Mouse (Mus musculus): ENCODE results near the gene Zswim8. TPM values are rescaled to one million over a fixed set of nuclear protein-coding genes. Genes with fewer than 3 reads are reported as not detected.

Gene Zswim8
- total RNA-seq (2023), result 133 and 198 TPM in 2 replicates

GRCm38 (mm10) chr14:20707201-20708190 lies at the start of gene Zswim8:
Gene Zswim8 (plus strand): TSS chr14:20707552.

GRCm38 (mm10) chr14:20668154-20668810 lies 39.1 kb upstream of the Zswim8 start, which contains the start of gene Synpo2l:
Gene Synpo2l (minus strand): TSS chr14:20668354.

GRCm38 (mm10) chr14:20674064-20674833 lies 33.1 kb upstream of the Zswim8 start, which contains the start of gene Sec24c:
Gene Sec24c (plus strand): TSS chr14:20674308.

GRCm38 (mm10) chr14:20694884-20695760 lies 12.2 kb upstream of the Zswim8 start, which contains the start of gene Fut11:
Gene Fut11 (plus strand): TSS chr14:20694968.

DNA sequence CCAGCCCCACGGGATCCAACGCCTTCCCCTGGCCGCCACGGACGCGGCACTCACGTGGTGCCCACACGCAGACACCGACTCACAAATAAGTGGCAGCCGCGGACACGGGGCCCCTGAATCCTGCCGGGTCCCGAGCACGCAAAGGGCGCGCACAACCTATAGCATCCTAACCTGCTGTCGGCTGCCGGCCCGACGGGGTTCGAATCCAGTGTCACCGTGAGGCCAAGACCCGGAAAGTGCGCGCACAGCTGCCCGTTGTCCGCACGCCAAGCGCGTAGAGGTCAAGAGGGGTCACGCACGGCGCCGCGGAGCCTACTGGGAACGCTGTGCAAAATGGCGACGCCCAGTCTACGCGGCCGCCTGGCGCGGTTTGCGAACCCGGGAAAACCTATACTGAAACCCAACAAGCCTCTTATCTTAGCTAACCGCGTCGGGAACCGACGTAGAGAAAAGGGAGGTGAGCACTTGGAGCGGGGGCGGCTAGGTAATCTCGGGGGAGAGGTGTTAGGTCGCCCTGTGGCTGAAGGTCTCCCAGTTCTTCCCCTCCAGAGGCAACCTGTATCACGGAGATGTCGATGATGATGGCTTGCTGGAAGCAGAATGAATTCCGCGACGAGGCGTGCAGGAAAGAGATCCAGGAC lies 4.5 kb upstream of the Zswim8 start, which contains the start of gene Chchd1:
Gene Chchd1, plus strand, starts transcription at position 266 of the 641 bp plus-strand sequence.

GRCm38 (mm10) chr14:20733952-20734774 lies 26.8 kb downstream of the Zswim8 start, which contains the start of gene Ndst2:
Gene Ndst2 (minus strand): TSS chr14:20734562.

Other genes with a start within 250 kb of the Zswim8 start
- gene Anxa7, start 227.4 kb upstream of the Zswim8 start, total RNA-seq (2023), result 51.9 and 57.8 TPM in 2 replicates
- gene Mss51, start 210.7 kb upstream of the Zswim8 start, total RNA-seq (2023), result 1.3 and 1.8 TPM in 2 replicates
- gene Ppp3cb, start 161.0 kb upstream of the Zswim8 start, total RNA-seq (2023), result 37.6 and 37.7 TPM in 2 replicates
- 2.5 and 2.9 TPM in 2 replicates for gene Usp54, start 66.5 kb upstream of the Zswim8 start, total RNA-seq (2023)
- gene Myoz1, start 51.0 kb upstream of the Zswim8 start, total RNA-seq (2023), result not detected in 2 replicates
- not detected in 2 replicates for gene Synpo2l, start 39.2 kb upstream of the Zswim8 start, total RNA-seq (2023)
- 193 and 233 TPM in 2 replicates for gene Sec24c, start 33.2 kb upstream of the Zswim8 start, total RNA-seq (2023)
- gene Fut11, start 12.6 kb upstream of the Zswim8 start, total RNA-seq (2023), result 3.5 and 4.5 TPM in 2 replicates
- gene Chchd1, start 4.5 kb upstream of the Zswim8 start, total RNA-seq (2023), result 17.2 and 20.5 TPM in 2 replicates
- 31.7 and 32.4 TPM in 2 replicates for gene Ndst2, start 27.0 kb downstream of the Zswim8 start, total RNA-seq (2023)
- gene Camk2g, start 86.5 kb downstream of the Zswim8 start, total RNA-seq (2023), result 59.7 and 70.1 TPM in 2 replicates
- 26.0 and 26.5 TPM in 2 replicates for gene Plau, start 129.1 kb downstream of the Zswim8 start, total RNA-seq (2023)
- 155 and 184 TPM in 2 replicates for gene Vcl, start 221.8 kb downstream of the Zswim8 start, total RNA-seq (2023)